Mouse (Mus musculus): ENCODE data around the gene Myod1. TPM values are rescaled to one million over a fixed set of nuclear protein-coding genes. Genes with fewer than 3 reads are reported as not detected.

Gene Myod1
- polyA plus RNA-seq, 1 experiment from 2014 or later: 0.76 TPM

- no peak overlapping the region for H3K4me2 ChIP-seq (ENCODE audit: low read depth, low read length)
- peaks cover 32% of the 10 kb centered on the region for H3K27me3 ChIP-seq (ENCODE audit: control insufficient read depth, insufficient read depth, low read depth, low read length)
- no peaks in the 10 kb centered on the region for H3K9me3 ChIP-seq (replicated peaks; ENCODE audit: control insufficient read depth, low read length)
- H3K4me3 ChIP-seq (ENCODE audit: low read depth, low read length): no peak overlapping the region
- 60% methylated on average over 9 of the region's 9 CpGs for WGBS (ENCODE audit: insufficient replicate concordance)
- H3K9ac ChIP-seq (ENCODE audit: low read depth, low read length): no peak overlapping the region
- no peaks in the 10 kb centered on the region for H3K36me3 ChIP-seq (ENCODE audit: control insufficient read depth, insufficient read depth)
- no peak overlapping the region for H3K27ac ChIP-seq (ENCODE audit: low read length)
- no peak for ATAC-seq (ENCODE audit: low read depth)
- no peaks in the 10 kb centered on the region for H3K4me1 ChIP-seq (ENCODE audit: control insufficient read depth, low read depth, low read length)
These were observed 4.4 kb downstream of the Myod1 start for GRCm38 (mm10) chr7:46380625-46381024.

DNA sequence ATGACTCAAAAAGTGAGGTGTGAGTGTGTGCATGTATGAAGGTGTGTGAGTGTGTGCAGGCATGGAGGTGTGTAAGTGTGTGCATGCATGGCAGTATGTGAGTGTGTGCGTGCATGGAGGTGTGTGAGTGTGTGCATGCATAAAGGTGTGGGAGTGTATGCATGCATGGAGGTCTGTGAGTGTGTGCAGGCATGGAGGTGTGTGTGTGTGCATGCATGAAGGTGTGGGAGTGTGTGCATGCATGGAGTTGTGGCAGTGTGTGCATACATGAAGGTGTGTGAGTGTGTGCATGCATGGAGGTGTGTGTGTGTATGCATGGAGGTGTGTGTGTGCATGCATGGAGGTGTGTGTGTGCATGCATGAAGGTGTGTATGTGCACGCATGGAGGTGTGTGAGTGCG lies 11.2 kb downstream of the Myod1 start:
- Histone ChIP-seq H3K4me3 (ENCODE audit: low read depth, low read length) (no peak overlapping the region), H3K27ac (ENCODE audit: low read length) (no peak overlapping the region), H3K9me3 (replicated peaks; ENCODE audit: control insufficient read depth, low read length) (no peaks in the 10 kb centered on the region), H3K4me2 (ENCODE audit: low read depth, low read length) (no peak overlapping the region), H3K27me3 (ENCODE audit: control insufficient read depth, insufficient read depth, low read depth, low read length) (no peaks in the 10 kb centered on the region), H3K9ac (ENCODE audit: low read depth, low read length) (no peak overlapping the region), H3K4me1 (ENCODE audit: control insufficient read depth, low read depth, low read length) (no peaks in the 10 kb centered on the region), H3K36me3 (ENCODE audit: control insufficient read depth, insufficient read depth) (no peaks in the 10 kb centered on the region)
- ATAC-seq (ENCODE audit: low read depth): no peak
- 66% methylated on average over 3 of the region's 3 CpGs for WGBS (ENCODE audit: insufficient replicate concordance)

DNA sequence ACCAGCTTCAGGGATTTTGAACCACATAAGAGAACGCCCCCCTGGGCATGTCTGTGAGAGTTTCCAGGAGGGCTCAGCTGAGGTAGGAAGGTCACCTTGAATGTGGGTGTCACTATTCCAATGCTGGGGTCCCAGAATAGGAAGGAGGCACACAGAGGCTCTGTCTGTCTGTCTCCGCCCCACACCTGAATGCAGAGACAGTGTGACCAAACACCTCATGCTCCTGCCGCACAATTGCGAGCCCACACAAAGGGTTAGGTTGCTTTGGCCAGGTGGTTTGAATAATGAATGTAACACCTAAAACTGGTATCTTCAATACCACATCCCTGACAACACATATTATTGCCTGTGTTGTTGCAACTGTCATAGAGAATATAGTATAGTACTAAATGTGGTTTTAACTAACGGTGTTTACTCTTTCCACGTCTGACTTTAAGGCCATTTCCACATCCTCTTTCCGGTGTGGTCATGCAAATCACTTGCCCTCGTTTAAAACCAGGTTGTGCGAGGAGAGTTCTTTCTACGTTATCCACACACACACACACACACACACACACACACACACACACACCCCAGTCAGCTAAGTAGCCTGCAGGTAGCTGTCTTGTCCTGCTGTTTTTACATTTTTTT lies 13.3 kb downstream of the Myod1 start:
- no peaks in the 10 kb centered on the region for H3K36me3 ChIP-seq (ENCODE audit: control insufficient read depth, insufficient read depth)
- WGBS (ENCODE audit: insufficient replicate concordance): 43% methylated on average over 10 of the region's 10 CpGs

DNA sequence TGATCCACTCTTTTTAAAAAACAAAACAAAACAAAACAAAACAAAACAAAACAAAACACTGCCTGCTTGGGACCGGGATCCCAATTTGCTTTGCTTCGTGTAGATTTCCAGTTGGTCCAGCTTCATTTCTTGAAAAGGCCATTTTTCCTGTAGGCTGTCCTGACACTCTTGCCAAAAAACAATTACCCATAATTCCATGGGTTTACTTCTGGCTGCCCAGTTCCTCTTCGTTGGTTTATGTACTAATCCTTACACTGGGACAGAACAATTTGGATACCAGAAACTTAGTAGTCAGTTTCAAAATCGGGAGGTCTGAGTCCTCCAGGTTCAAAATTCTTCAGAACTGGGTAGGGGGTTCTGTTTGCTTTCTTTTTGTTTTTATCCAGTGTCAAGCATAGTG lies 14.0 kb downstream of the Myod1 start:
- Histone ChIP-seq H3K4me1 (ENCODE audit: control insufficient read depth, low read depth, low read length) (no peaks in the 10 kb centered on the region), H3K27me3 (ENCODE audit: control insufficient read depth, insufficient read depth, low read depth, low read length) (peaks cover 15% of the 10 kb centered on the region), H3K27ac (ENCODE audit: low read length) (no peak overlapping the region), H3K9ac (ENCODE audit: low read depth, low read length) (no peak overlapping the region), H3K4me2 (ENCODE audit: low read depth, low read length) (no peak overlapping the region), H3K36me3 (ENCODE audit: control insufficient read depth, insufficient read depth) (no peaks in the 10 kb centered on the region), H3K9me3 (replicated peaks; ENCODE audit: control insufficient read depth, low read length) (no peaks in the 10 kb centered on the region), H3K4me3 (ENCODE audit: low read depth, low read length) (no peak overlapping the region)
- 45% methylated on average over 4 of the region's 4 CpGs for WGBS (ENCODE audit: insufficient replicate concordance)
- ATAC-seq (ENCODE audit: low read depth): no peak

More for the DNA sequence above, 13.3 kb downstream of the Myod1 start:
- ATAC-seq (ENCODE audit: low read depth): no peak
- Histone ChIP-seq H3K27me3 (ENCODE audit: control insufficient read depth, insufficient read depth, low read depth, low read length) (peaks cover 8% of the 10 kb centered on the region), H3K4me2 (ENCODE audit: low read depth, low read length) (no peak overlapping the region), H3K4me1 (ENCODE audit: control insufficient read depth, low read depth, low read length) (no peaks in the 10 kb centered on the region), H3K9me3 (replicated peaks; ENCODE audit: control insufficient read depth, low read length) (no peaks in the 10 kb centered on the region), H3K27ac (ENCODE audit: low read length) (no peak overlapping the region), H3K9ac (ENCODE audit: low read depth, low read length) (no peak overlapping the region), H3K4me3 (ENCODE audit: low read depth, low read length) (no peak overlapping the region)

- no peaks in the 10 kb centered on the region for H3K36me3 ChIP-seq (ENCODE audit: control insufficient read depth, insufficient read depth)
- peaks cover 30% of the 10 kb centered on the region for H3K27me3 ChIP-seq (ENCODE audit: control insufficient read depth, insufficient read depth, low read depth, low read length)
- ATAC-seq (ENCODE audit: low read depth): no peak
- 17% methylated on average over 5 of the region's 5 CpGs for WGBS (ENCODE audit: insufficient replicate concordance)
- H3K9ac ChIP-seq (ENCODE audit: low read depth, low read length): no peak overlapping the region
- no peak overlapping the region for H3K4me3 ChIP-seq (ENCODE audit: low read depth, low read length)
- H3K4me1 ChIP-seq (ENCODE audit: control insufficient read depth, low read depth, low read length): no peaks in the 10 kb centered on the region; the same call in 1 of the 2 replicates
- H3K27ac ChIP-seq (ENCODE audit: low read length): no peak overlapping the region
- no peaks in the 10 kb centered on the region for H3K9me3 ChIP-seq (replicated peaks; ENCODE audit: control insufficient read depth, low read length)
- H3K4me2 ChIP-seq (ENCODE audit: low read depth, low read length): no peak overlapping the region
These were observed 15.4 kb downstream of the Myod1 start for GRCm38 (mm10) chr7:46391701-46392100.

- Histone ChIP-seq H3K4me3 (ENCODE audit: low read depth, low read length) (no peak overlapping the region), H3K4me1 (ENCODE audit: control insufficient read depth, low read depth, low read length) (no peaks in the 10 kb centered on the region; the same call in 1 of the 2 replicates), H3K9me3 (replicated peaks; ENCODE audit: control insufficient read depth, low read length) (no peaks in the 10 kb centered on the region), H3K36me3 (ENCODE audit: control insufficient read depth, insufficient read depth) (no peaks in the 10 kb centered on the region), H3K27me3 (ENCODE audit: control insufficient read depth, insufficient read depth, low read depth, low read length) (peaks cover 44% of the 10 kb centered on the region), H3K4me2 (ENCODE audit: low read depth, low read length) (no peak overlapping the region), H3K9ac (ENCODE audit: low read depth, low read length) (no peak overlapping the region), H3K27ac (ENCODE audit: low read length) (no peak overlapping the region)
- 2% methylated on average over 2 of the region's 2 CpGs for WGBS (ENCODE audit: insufficient replicate concordance)
- ATAC-seq (ENCODE audit: low read depth): no peak
These were observed 16.8 kb downstream of the Myod1 start for GRCm38 (mm10) chr7:46393116-46393515.

- 15% methylated on average over 12 of the region's 12 CpGs for whole genome bisulfite sequencing (ENCODE audit: insufficient replicate concordance)
- Histone ChIP-seq H3K4me2 (ENCODE audit: low read depth, low read length) (no peak overlapping the region), H3K27ac (ENCODE audit: low read length) (no peak overlapping the region), H3K27me3 (ENCODE audit: control insufficient read depth, insufficient read depth, low read depth, low read length) (peaks cover 52% of the 10 kb centered on the region), H3K4me3 (ENCODE audit: low read depth, low read length) (no peak overlapping the region), H3K9ac (ENCODE audit: low read depth, low read length) (no peak overlapping the region), H3K4me1 (ENCODE audit: control insufficient read depth, low read depth, low read length) (no peaks in the 10 kb centered on the region; the same call in 1 of the 2 replicates), H3K9me3 (replicated peaks; ENCODE audit: control insufficient read depth, low read length) (no peaks in the 10 kb centered on the region), H3K36me3 (ENCODE audit: control insufficient read depth, insufficient read depth) (no peaks in the 10 kb centered on the region)
- no peak for ATAC-seq (ENCODE audit: low read depth)
These were observed 17.6 kb downstream of the Myod1 start for GRCm38 (mm10) chr7:46393718-46394511.

DNA sequence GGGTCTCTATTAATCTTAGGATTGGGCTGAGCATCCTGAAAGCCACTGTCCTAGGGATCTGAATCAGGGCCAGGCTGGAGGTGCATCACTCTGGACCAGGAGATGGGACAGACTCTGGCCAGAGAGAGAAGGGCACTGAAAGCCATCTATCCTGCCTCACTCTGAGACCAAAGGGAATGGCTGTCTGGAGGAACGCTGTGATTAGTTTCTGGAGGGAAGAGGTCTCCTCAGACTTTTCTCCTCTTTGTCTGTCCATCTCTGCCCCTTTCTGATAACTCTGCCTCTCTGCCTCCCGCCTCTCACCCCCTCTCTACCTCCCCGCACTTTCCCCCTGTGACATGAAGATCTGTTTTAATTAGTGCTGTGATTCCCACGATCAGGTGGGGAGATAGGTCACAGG lies 18.7 kb downstream of the Myod1 start:
- Histone ChIP-seq H3K36me3 (ENCODE audit: control insufficient read depth, insufficient read depth) (no peaks in the 10 kb centered on the region), H3K4me2 (ENCODE audit: low read depth, low read length) (no peak overlapping the region), H3K27me3 (ENCODE audit: control insufficient read depth, insufficient read depth, low read depth, low read length) (peaks cover 56% of the 10 kb centered on the region), H3K27ac (ENCODE audit: low read length) (no peak overlapping the region), H3K4me1 (ENCODE audit: control insufficient read depth, low read depth, low read length) (no peaks in the 10 kb centered on the region; the same call in 1 of the 2 replicates), H3K9me3 (replicated peaks; ENCODE audit: control insufficient read depth, low read length) (no peaks in the 10 kb centered on the region), H3K4me3 (ENCODE audit: low read depth, low read length) (no peak overlapping the region), H3K9ac (ENCODE audit: low read depth, low read length) (no peak overlapping the region)
- 33% methylated on average over 4 of the region's 4 CpGs for WGBS (ENCODE audit: insufficient replicate concordance)
- no peak for ATAC-seq (ENCODE audit: low read depth)

DNA sequence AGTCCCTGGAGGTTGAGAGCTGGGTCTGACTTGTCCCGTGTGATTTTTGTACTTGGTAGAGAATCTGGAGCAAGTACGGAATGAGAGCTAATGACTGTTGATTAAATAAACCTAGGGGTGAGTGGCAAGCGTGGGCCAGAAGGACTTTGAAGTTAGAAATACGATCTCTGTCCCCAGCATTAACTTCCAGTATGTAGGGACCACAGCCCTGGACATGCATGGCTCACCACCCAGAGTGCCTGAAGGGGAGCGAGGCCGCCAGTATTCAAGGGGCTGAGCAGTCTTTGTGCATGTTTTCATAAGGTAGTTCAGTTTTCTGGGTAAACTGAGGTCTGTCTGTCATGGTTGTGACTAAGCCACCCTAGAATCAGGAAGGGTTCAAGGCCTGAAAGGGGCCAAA lies 19.3 kb downstream of the Myod1 start:
- Histone ChIP-seq H3K4me1 (ENCODE audit: control insufficient read depth, low read depth, low read length) (no peaks in the 10 kb centered on the region; the same call in 1 of the 2 replicates), H3K4me3 (ENCODE audit: low read depth, low read length) (no peak overlapping the region), H3K27me3 (ENCODE audit: control insufficient read depth, insufficient read depth, low read depth, low read length) (peaks cover 56% of the 10 kb centered on the region), H3K36me3 (ENCODE audit: control insufficient read depth, insufficient read depth) (no peaks in the 10 kb centered on the region), H3K27ac (ENCODE audit: low read length) (no peak overlapping the region), H3K9ac (ENCODE audit: low read depth, low read length) (no peak overlapping the region), H3K4me2 (ENCODE audit: low read depth, low read length) (no peak overlapping the region), H3K9me3 (replicated peaks; ENCODE audit: control insufficient read depth, low read length) (no peaks in the 10 kb centered on the region)
- no peak for ATAC-seq (ENCODE audit: low read depth)
- whole genome bisulfite sequencing (ENCODE audit: insufficient replicate concordance): 35% methylated on average over 6 of the region's 6 CpGs
